Mouse (Mus musculus) neural tube, embryonic 14.5 days (tissue): ENCODE results near the gene Otulinl. TPM values are rescaled to one million over a fixed set of nuclear protein-coding genes. Genes with fewer than 3 reads are reported as not detected.

Experiments used
- ATAC-seq: fragments of 200-750 bp; cut with Nextera tagmentation; 2 replicates; pipeline ENCODE4 v1.8.0; 2017; ENCODE audit warnings: low read depth, mild to moderate bottlenecking, moderate TSS enrichment, moderate library complexity
- H3K27ac ChIP-seq: fragments of 300-500 bp; sonication (generic); 2 replicates; pipeline ENCODE4 v1.5.1; 2014; ENCODE audit warnings: low read depth, mild to moderate bottlenecking, control low read depth, low read length, moderate library complexity, mixed read lengths
- H3K27me3 ChIP-seq: fragments of 300-500 bp; sonication (generic); 2 replicates; pipeline ENCODE4 v1.6.1; 2014; ENCODE audit warnings: low read length; ENCODE audit not compliant: control insufficient read depth, insufficient read depth
- H3K36me3 ChIP-seq: fragments of 300-500 bp; sonication (generic); 2 replicates; pipeline ENCODE4 v1.6.1; 2014; ENCODE audit warnings: low read length, mixed read lengths; ENCODE audit not compliant: control insufficient read depth, insufficient read depth
- H3K4me1 ChIP-seq: fragments of 300-500 bp; sonication (generic); 2 replicates; pipeline ENCODE4 v1.6.1; 2014; ENCODE audit warnings: low read length; ENCODE audit not compliant: control insufficient read depth, insufficient read depth
- H3K4me2 ChIP-seq: fragments of 300-500 bp; sonication (generic); 2 replicates; pipeline ENCODE4 v1.6.1; 2014; ENCODE audit warnings: mild to moderate bottlenecking, low read depth, low read length, control low read depth
- H3K4me3 ChIP-seq: fragments of 300-500 bp; sonication (generic); 2 replicates; pipeline ENCODE4 v1.5.1; 2014; ENCODE audit warnings: low read depth, low read length, control low read depth, mixed read lengths
- H3K9ac ChIP-seq: fragments of 300-500 bp; sonication (generic); replicated peaks from 2 replicates; pipeline ENCODE4 v1.6.1; 2014; ENCODE audit warnings: low read depth, mild to moderate bottlenecking, control low read depth, low read length, mixed read lengths
- H3K9me3 ChIP-seq: fragments of 300-500 bp; sonication (generic); 2 replicates; pipeline ENCODE4 v1.6.1; 2016; ENCODE audit warnings: low read length; ENCODE audit not compliant: control insufficient read depth
- WGBS: fragments of 180-500 bp; shearing (Covaris S2); extraction: QIAGEN DNeasy Blood & Tissue Kit; methylation state at CpG from one replicate; pipeline ENCODE4 v1.1.7; 2014; 5-methylcytosine and 5-hydroxymethylcytosine counted together
- polyA plus RNA-seq: library from polyadenylated mRNA; unstranded; fragments of >200 nt; fragmentation: Nextera tagmentation; extraction: Ambion mirVana; gene quantifications from 2 replicates; pipeline ENCODE4 v1.2.1, GENCODE M21; 2014

Gene Otulinl
- polyA plus RNA-seq, 1 experiment from 2014 or later = 11.2 TPM

DNA sequence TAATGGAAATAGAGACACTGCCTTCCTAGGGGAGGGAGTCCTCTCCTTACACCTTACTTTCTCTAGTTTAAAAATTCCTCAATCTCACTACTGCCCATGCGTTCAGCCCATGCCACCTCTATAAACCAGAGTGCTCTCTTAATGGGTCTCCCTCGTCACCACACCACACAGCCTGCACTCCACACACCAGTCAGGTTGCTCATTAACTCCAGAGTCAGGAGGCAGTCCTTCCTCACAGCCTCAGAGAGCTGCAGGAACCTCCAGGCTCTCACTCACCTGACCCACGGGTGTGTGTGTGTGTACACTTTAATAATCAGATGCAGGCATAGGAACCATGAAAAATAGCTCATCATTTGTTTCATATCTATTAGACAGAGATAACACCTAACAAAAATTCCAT, 61.7 kb downstream of the Otulinl start:
- H3K27me3 ChIP-seq = no peaks in the 10 kb centered on the region
- no peaks in the 10 kb centered on the region for H3K9me3 ChIP-seq
- ATAC-seq = no peak
- 79% methylated on average over 3 of the region's 3 CpGs for WGBS
- no peak overlapping the region for H3K4me2 ChIP-seq
- H3K36me3 ChIP-seq = peaks cover 8% of the 10 kb centered on the region; the same call in 1 of the 2 replicates
- H3K4me3 ChIP-seq = no peak overlapping the region
- no peaks in the 10 kb centered on the region for H3K4me1 ChIP-seq
- no peak overlapping the region for H3K9ac ChIP-seq
- H3K27ac ChIP-seq = no peak overlapping the region

- no peaks in the 10 kb centered on the region for H3K27me3 ChIP-seq
- 95% methylated on average over 6 of the region's 6 CpGs for WGBS
- no peak for ATAC-seq
- peaks cover 8% of the 10 kb centered on the region; the same call in 1 of the 2 replicates for H3K36me3 ChIP-seq
- H3K4me3 ChIP-seq = no peak overlapping the region
- H3K27ac ChIP-seq = no peak overlapping the region
- no peaks in the 10 kb centered on the region for H3K4me1 ChIP-seq
- no peak overlapping the region for H3K9ac ChIP-seq
- no peak overlapping the region for H3K4me2 ChIP-seq
- H3K9me3 ChIP-seq = no peaks in the 10 kb centered on the region
These were observed 62.4 kb downstream of the Otulinl start for GRCm38 (mm10) chr15:27618778-27619533.

- WGBS = 82% methylated on average over 3 of the region's 3 CpGs
These were observed 64.2 kb downstream of the Otulinl start for GRCm38 (mm10) chr15:27617227-27617626.

GRCm38 (mm10) chr15:27616159-27616558, 65.2 kb downstream of the Otulinl start:
- Histone ChIP-seq H3K27me3 (no peaks in the 10 kb centered on the region), H3K4me3 (no peak overlapping the region), H3K9ac (no peak overlapping the region), H3K36me3 (peaks cover 8% of the 10 kb centered on the region; the same call in 1 of the 2 replicates), H3K4me2 (no peak overlapping the region), H3K4me1 (no peaks in the 10 kb centered on the region), H3K27ac (no peak overlapping the region), H3K9me3 (no peaks in the 10 kb centered on the region)
- 82% methylated on average over 4 of the region's 4 CpGs for WGBS
- no peak for ATAC-seq

More at GRCm38 (mm10) chr15:27617227-27617626, 64.2 kb downstream of the Otulinl start:
- Histone ChIP-seq H3K4me3 (no peak overlapping the region), H3K9me3 (no peaks in the 10 kb centered on the region), H3K4me2 (no peak overlapping the region), H3K4me1 (no peaks in the 10 kb centered on the region), H3K27me3 (no peaks in the 10 kb centered on the region), H3K9ac (no peak overlapping the region), H3K27ac (no peak overlapping the region), H3K36me3 (peaks cover 8% of the 10 kb centered on the region; the same call in 1 of the 2 replicates)
- ATAC-seq = no peak

DNA sequence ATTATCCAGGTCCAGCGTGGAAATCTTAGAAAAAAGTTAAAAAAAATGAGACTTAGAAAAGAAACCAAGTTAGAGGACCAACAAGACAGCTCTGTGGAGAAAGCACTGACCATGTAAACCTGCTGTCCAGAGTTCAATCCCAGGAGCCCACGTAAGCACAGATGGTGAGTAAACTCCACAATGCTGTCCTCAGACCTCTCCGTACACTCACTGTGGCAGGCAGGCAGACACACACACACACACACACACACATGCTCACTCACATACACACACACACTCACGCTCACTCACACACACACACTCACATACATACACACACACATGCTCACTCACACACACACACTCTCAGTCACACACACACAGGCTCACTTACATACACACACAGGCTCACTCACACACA, 68.1 kb downstream of the Otulinl start:
- Histone ChIP-seq H3K4me2 (no peak overlapping the region), H3K27ac (no peak overlapping the region), H3K9ac (no peak overlapping the region), H3K4me3 (no peak overlapping the region), H3K36me3 (0 out of 2 replicates have a peak, but pooled peaks cover 4% of the 10 kb centered on the region), H3K9me3 (no peaks in the 10 kb centered on the region), H3K4me1 (no peaks in the 10 kb centered on the region), H3K27me3 (no peaks in the 10 kb centered on the region)
- 96% methylated on average over 4 of the region's 4 CpGs for WGBS
- peak; percentile 38; the same call in 1 of the 2 replicates for ATAC-seq

- Histone ChIP-seq H3K4me3 (no peak overlapping the region), H3K4me1 (no peaks in the 10 kb centered on the region), H3K9ac (no peak overlapping the region), H3K4me2 (no peak overlapping the region), H3K9me3 (no peaks in the 10 kb centered on the region), H3K27me3 (no peaks in the 10 kb centered on the region), H3K36me3 (0 out of 2 replicates have a peak, but pooled peaks cover 8% of the 10 kb centered on the region), H3K27ac (no peak overlapping the region)
- ATAC-seq = peak; percentile 87
- 20% methylated on average over 6 of the region's 6 CpGs for WGBS
These were observed 68.7 kb downstream of the Otulinl start for GRCm38 (mm10) chr15:27612533-27613221.

DNA sequence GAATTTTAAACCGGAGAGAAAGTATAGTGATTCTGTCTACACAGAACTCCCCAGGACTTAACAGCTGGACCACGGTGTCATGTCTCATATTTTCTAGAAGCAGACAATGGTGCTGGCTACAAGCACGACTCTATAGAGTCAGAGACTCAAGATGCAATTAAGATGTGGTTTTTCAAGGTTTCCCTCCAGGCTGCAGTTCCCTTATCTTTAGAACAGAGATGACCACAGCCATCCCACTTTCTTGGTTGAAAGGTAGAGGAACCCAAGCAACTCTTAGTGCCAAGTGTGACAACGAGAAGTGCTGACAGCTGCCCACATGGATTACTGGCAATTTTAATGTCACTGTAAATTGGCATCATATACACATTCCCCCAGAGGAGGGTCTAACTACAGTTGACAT, 71.8 kb downstream of the Otulinl start:
- 78% methylated on average over 4 of the region's 4 CpGs for WGBS
- no peaks in the 10 kb centered on the region for H3K27me3 ChIP-seq
- H3K9me3 ChIP-seq = no peaks in the 10 kb centered on the region
- H3K9ac ChIP-seq = no peak overlapping the region
- no peaks in the 10 kb centered on the region for H3K4me1 ChIP-seq
- H3K4me3 ChIP-seq = no peak overlapping the region
- H3K27ac ChIP-seq = no peak overlapping the region
- ATAC-seq = no peak
- H3K4me2 ChIP-seq = no peak overlapping the region
- 0 out of 2 replicates have a peak, but pooled peaks cover 5% of the 10 kb centered on the region for H3K36me3 ChIP-seq

DNA sequence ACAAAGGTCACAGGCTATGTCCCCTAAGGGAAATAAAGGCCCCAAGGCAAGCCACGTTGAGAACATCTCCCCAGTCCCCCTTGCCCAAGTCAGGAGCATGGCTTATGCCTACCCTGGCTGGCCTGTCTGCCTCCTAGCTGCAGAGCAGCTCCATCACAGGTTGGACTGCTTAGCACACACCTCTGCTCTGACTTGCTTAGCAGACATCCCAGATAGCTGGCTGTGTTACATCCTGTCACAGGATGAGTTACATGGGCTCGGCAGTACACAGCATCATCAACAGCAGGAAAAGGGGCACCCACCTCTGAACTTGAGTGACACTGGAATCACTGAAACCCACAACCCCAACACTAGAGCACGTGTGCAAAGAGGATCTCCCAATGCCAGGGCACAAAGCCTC, 76.1 kb downstream of the Otulinl start:
- 78% methylated on average over 3 of the region's 3 CpGs for WGBS
- Histone ChIP-seq H3K36me3 (0 out of 2 replicates have a peak, but pooled peaks cover 5% of the 10 kb centered on the region), H3K9ac (no peak overlapping the region), H3K4me2 (no peak overlapping the region), H3K27me3 (no peaks in the 10 kb centered on the region), H3K9me3 (no peaks in the 10 kb centered on the region), H3K27ac (no peak overlapping the region), H3K4me3 (no peak overlapping the region), H3K4me1 (no peaks in the 10 kb centered on the region)
- 0 out of 2 replicates have a peak, but pooled peaks have one; percentile 28 for ATAC-seq
